ENCODE assay signal across 19 mouse cellular contexts in the genomic region with DNA sequence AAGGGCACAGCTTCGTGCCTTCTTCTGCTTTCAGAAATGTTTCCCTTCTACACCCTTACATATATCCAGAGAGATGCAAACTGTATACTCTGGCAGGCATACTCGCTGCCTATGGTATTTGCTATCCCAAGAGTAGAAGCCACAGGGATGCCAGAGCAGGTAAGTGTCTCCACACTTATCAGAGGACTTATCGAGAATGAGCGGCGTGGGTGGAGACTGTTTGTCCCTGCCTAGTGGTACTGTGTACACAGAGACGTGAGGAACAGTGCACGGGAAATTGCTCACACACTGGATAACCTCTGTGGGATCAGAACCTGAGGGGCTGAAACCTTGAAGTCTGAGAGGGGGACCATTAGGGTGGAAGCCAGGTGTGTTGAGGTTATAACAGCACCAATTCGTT. TPM values are rescaled to one million over a fixed set of nuclear protein-coding genes. Genes with fewer than 3 reads are reported as not detected.
A peak's percentile ranks its signal among the peaks of the same experiment; 100 is the strongest.
DNase-seq lines count a peak whose midpoint lies in the region; ATAC-seq and TF ChIP-seq lines count a peak whose summit lies in the region.
"Had no signal": no experiment of that assay in that cellular context is flagged by ENCODE, and none has a peak within 500 bp of the region (broad histone marks: within the 10 kb centered on the region; RNA-seq: fewer than 3 reads in every experiment).

No protein-coding gene starts in this region.

- no peak overlapping the region for H3K4me2 ChIP-seq in liver, embryonic 11.5 days
- no peak overlapping the region for H3K4me2 ChIP-seq in lung, embryonic 15.5 days
- H3K4me2 ChIP-seq in stomach, embryonic 15.5 days, result no peak overlapping the region
- H3K4me2 ChIP-seq: embryonic facial prominence, embryonic 13.5 days; forebrain, embryonic 12.5 days; heart, embryonic 13.5 days; hindbrain, embryonic 13.5 days; neural tube, embryonic 15.5 days had no signal

- H3K36me3 ChIP-seq in liver, embryonic 11.5 days (ENCODE audit: control insufficient read depth, insufficient read depth, low read length), result no peaks in the 10 kb centered on the region
- no peaks in the 10 kb centered on the region for H3K36me3 ChIP-seq in lung, embryonic 15.5 days
- no peaks in the 10 kb centered on the region for H3K36me3 ChIP-seq in stomach, embryonic 15.5 days
- H3K36me3 ChIP-seq: heart, embryonic 13.5 days; neural tube, embryonic 15.5 days had no signal

- H3K4me1 ChIP-seq in lung, adult 2 months (ENCODE audit: control insufficient read depth, insufficient read depth, low read length), result peaks cover 6% of the 10 kb centered on the region; the same call in 1 of the 2 replicates
- H3K4me1 ChIP-seq in liver, embryonic 11.5 days (replicated peaks; ENCODE audit: control insufficient read depth, insufficient read depth, low read length), result peaks cover 23% of the 10 kb centered on the region
- peaks cover 53% of the 10 kb centered on the region for H3K4me1 ChIP-seq in lung, embryonic 15.5 days
- H3K4me1 ChIP-seq in stomach, embryonic 15.5 days, result peaks cover 21% of the 10 kb centered on the region; the same call in 1 of the 2 replicates

- no peak for TF ChIP-seq CTCF in lung, adult 2 months (IDR thresholded peaks at IDR 0.05; ENCODE audit: insufficient read depth, low read length)

- H3K27ac ChIP-seq in liver, embryonic 11.5 days (ENCODE audit: low read depth, low read length), result no peak overlapping the region
- 0 out of 2 replicates have a peak overlapping the region, but pooled peaks have one; percentile 18 for H3K27ac ChIP-seq in lung, embryonic 15.5 days
- peak overlapping the region; percentile 63 for H3K27ac ChIP-seq in stomach, embryonic 15.5 days
- H3K27ac ChIP-seq: embryonic facial prominence, embryonic 13.5 days; forebrain, embryonic 12.5 days; heart, embryonic 13.5 days; hindbrain, embryonic 13.5 days; left cerebral cortex, adult 2 months; neural tube, embryonic 15.5 days had no signal

- TF ChIP-seq POLR2A in lung, adult 2 months (IDR thresholded peaks at IDR 0.05; ENCODE audit: borderline replicate concordance, extremely low read depth, low read depth, low read length), result no peak

- H3K27me3 ChIP-seq in liver, embryonic 11.5 days (replicated peaks; ENCODE audit: control insufficient read depth, insufficient read depth, low read length), result no peaks in the 10 kb centered on the region
- no peaks in the 10 kb centered on the region for H3K27me3 ChIP-seq in lung, embryonic 15.5 days
- no peaks in the 10 kb centered on the region for H3K27me3 ChIP-seq in stomach, embryonic 15.5 days (replicated peaks)
- H3K27me3 ChIP-seq: CH12.LX; embryonic facial prominence, embryonic 13.5 days; forebrain, embryonic 12.5 days; heart, embryonic 13.5 days; hindbrain, embryonic 13.5 days; neural tube, embryonic 15.5 days; Patski had no signal

- 50% methylated on average over 8 of the region's 8 CpGs for WGBS in lung, adult 2 months
- WGBS in liver, embryonic 11.5 days, result 67% methylated on average over 8 of the region's 8 CpGs
- whole genome bisulfite sequencing in lung, embryonic 15.5 days, result 54% methylated on average over 8 of the region's 8 CpGs
- 53% methylated on average over 8 of the region's 8 CpGs for WGBS in stomach, embryonic 15.5 days

- intact Hi-C loops in heart, postnatal 36 days (cut with DNase I), result loop anchor here (2.0 to 5.0 kb wide), 3 partner anchors 59 to 386 kb away; partner anchors contain the start of gene Tnfrsf21

- ATAC-seq in liver, embryonic 11.5 days (replicated peaks; ENCODE audit: low FRiP score), result 0 out of 2 replicates have a peak, but pooled peaks have one; percentile 18
- ATAC-seq in lung, embryonic 15.5 days (ENCODE audit: borderline replicate concordance, extremely low read depth, low FRiP score, low TSS enrichment), result no peak
- peak; percentile 61; the same call in 1 of the 2 replicates for ATAC-seq in stomach, embryonic 15.5 days (ENCODE audit: insufficient read depth, low FRiP score, low read depth)
- ATAC-seq: Patski had no signal

- H3K9me3 ChIP-seq in liver, embryonic 11.5 days (ENCODE audit: control insufficient read depth, low read length), result no peaks in the 10 kb centered on the region
- no peaks in the 10 kb centered on the region for H3K9me3 ChIP-seq in lung, embryonic 15.5 days
- no peaks in the 10 kb centered on the region for H3K9me3 ChIP-seq in stomach, embryonic 15.5 days
- H3K9me3 ChIP-seq: embryonic facial prominence, embryonic 13.5 days; forebrain, embryonic 12.5 days; heart, embryonic 13.5 days; hindbrain, embryonic 13.5 days; neural tube, embryonic 15.5 days had no signal

- no peak overlapping the region for H3K9ac ChIP-seq in liver, embryonic 11.5 days (ENCODE audit: low read depth, low read length)
- no peak overlapping the region for H3K9ac ChIP-seq in lung, embryonic 15.5 days
- no peak overlapping the region for H3K9ac ChIP-seq in stomach, embryonic 15.5 days
- H3K9ac ChIP-seq: embryonic facial prominence, embryonic 13.5 days; forebrain, embryonic 12.5 days; heart, embryonic 13.5 days; hindbrain, embryonic 13.5 days; neural tube, embryonic 15.5 days had no signal

- peak; percentile 17 for DNase-seq in lung, adult 2 months
- DNase-seq in lung, postnatal 10 days, result no peak
- no peak for DNase-seq in liver, embryonic 11.5 days (ENCODE audit: low spot score)
- no peak for DNase-seq in heart, postnatal 36 days
- DNase-seq in yolk sac, embryonic 10.5 days (ENCODE audit: low spot score), result no peak
- DNase-seq: cerebellum, postnatal 25 days; gastrocnemius, postnatal 10 days; kidney, postnatal 36 days; thymus, postnatal 36 days had no signal

- no peak overlapping the region for H3K4me3 ChIP-seq in lung, adult 2 months (replicated peaks; ENCODE audit: extremely low read depth, low read depth, low read length)
- H3K4me3 ChIP-seq in liver, embryonic 11.5 days (ENCODE audit: low read depth, low read length), result no peak overlapping the region
- no peak overlapping the region for H3K4me3 ChIP-seq in lung, embryonic 15.5 days
- H3K4me3 ChIP-seq in stomach, embryonic 15.5 days (replicated peaks), result no peak overlapping the region
- H3K4me3 ChIP-seq: embryonic facial prominence, embryonic 13.5 days; forebrain, embryonic 12.5 days; heart, embryonic 13.5 days; hindbrain, embryonic 13.5 days; left cerebral cortex, adult 2 months; neural tube, embryonic 15.5 days had no signal

RNA-seq across cellular contexts. Expression of gene Tnfrsf21, which starts 59.6 kb away (rescaled TPM):
- polyA plus RNA-seq in lung, adult 2 months (2012; rRNA removed), result 29.5 and 29.7 TPM in 2 replicates
- 30.8 and 36.0 TPM in 2 replicates for polyA plus RNA-seq in liver, embryonic 11.5 days (2014; fragmentation: Nextera tagmentation; extraction: Ambion mirVana)
- 41.9 and 44.2 TPM in 2 replicates for polyA plus RNA-seq in lung, embryonic 15.5 days (2015; fragmentation: Nextera tagmentation; extraction: Ambion mirVana)
- polyA plus RNA-seq in stomach, embryonic 15.5 days (2015; fragmentation: Nextera tagmentation; extraction: Ambion mirVana), result 30.9 and 31.2 TPM in 2 replicates
- total RNA-seq in heart, postnatal 36 days (2021), result 10 to 100 TPM; 11.9 to 12.2 TPM
- total RNA-seq: CH12.LX had no signal
